Mouse (Mus musculus) frontal cortex, postnatal 14 days (tissue): Measurements from ENCODE around the gene Bicc1.
A peak's percentile ranks its signal among the peaks of the same experiment; 100 is the strongest.

Source experiments
- DNase-seq, 2 experiments: peaks; one replicate each; pipeline ENCODE4 v3.0.0; 2022; ENCODE audit warnings: low spot score in 2 of 2

The Bicc1 gene

GRCm38 (mm10) chr10:71122480-71122879 is 37.0 kb downstream of the Bicc1 start:
- DNase-seq: no peak

GRCm38 (mm10) chr10:71120769-71121165 is 38.7 kb downstream of the Bicc1 start:
- no peak for DNase-seq

DNA sequence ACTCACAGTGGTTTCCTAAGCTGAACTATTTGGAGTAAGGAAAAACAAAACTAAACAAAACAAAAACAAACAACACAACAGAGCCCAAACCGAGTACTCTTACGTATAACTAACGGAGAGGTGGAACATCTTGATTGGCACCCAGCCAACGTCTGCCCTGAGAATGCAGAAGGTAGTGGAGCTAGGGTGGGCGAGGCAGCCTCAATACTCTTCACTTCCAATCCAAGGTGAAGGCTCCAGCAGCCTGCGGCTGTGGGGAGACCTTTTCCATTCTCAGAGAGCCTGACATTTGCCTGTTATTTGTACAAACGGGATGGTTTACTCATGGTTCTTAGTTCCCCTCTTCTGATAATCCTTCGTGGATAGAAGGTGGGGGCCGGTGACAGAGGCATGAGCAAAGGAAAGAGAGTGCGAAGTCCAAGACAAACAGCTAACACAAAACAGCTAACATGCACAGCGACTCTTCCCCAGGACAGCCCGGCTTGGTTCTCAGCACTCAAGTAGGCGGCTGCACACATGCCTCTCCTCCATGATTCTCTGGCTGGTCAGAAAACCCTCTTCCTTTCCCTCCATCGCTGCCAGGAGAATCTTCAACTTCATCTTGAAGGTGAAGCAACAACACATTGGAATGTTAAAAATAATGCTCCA is 39.3 kb downstream of the Bicc1 start:
- DNase-seq: no peak

- no peak for DNase-seq
Measured at GRCm38 (mm10) chr10:71119120-71119847, 40.2 kb downstream of the Bicc1 start.

- no peak for DNase-seq
Measured at GRCm38 (mm10) chr10:71117766-71118165, 41.7 kb downstream of the Bicc1 start.

- peak in 1 of 2 experiments; percentile 20 for DNase-seq
Measured at GRCm38 (mm10) chr10:71114260-71114920, 45.1 kb downstream of the Bicc1 start.

- DNase-seq: no peak
Measured at GRCm38 (mm10) chr10:71106491-71107205, 52.9 kb downstream of the Bicc1 start.

- DNase-seq: no peak
Measured at GRCm38 (mm10) chr10:71104791-71105190, 54.7 kb downstream of the Bicc1 start.

GRCm38 (mm10) chr10:71100815-71101499 is 58.5 kb downstream of the Bicc1 start:
- DNase-seq: no peak

DNA sequence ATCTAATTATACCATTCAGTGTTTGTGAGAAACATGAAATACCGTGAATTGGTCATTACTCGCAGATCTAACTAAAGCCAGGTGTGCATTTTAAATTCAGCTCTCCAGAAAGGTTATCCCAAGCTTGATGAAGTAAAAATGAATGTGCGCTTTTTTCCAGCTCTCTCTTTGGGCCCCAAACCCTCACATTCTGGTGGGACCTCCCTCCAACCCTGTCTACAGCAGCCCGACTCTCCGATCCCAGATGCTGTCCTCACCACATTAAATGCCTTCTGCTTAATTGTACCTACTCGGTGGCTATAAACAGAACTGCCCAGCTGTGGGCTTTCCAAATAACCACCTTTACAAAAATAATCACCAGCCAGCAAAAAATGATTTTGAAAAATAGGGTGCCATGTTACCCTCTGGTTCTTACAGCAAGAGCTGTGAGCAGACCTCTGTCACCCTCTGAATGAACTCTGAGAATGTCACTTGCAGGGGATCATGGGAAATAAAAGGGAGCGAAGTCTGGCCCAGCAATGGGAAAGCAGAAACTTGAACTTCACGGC is 64.7 kb downstream of the Bicc1 start:
- DNase-seq: no peak

GRCm38 (mm10) chr10:71093312-71093711 is 66.2 kb downstream of the Bicc1 start:
- DNase-seq: no peak

- no peak for DNase-seq
Measured at GRCm38 (mm10) chr10:71087359-71087716, 72.2 kb downstream of the Bicc1 start.

- no peak for DNase-seq
Measured at GRCm38 (mm10) chr10:71086571-71087358, 72.7 kb downstream of the Bicc1 start.

GRCm38 (mm10) chr10:71082986-71083385 is 76.5 kb downstream of the Bicc1 start:
- DNase-seq: no peak

GRCm38 (mm10) chr10:71078856-71079255 is 80.6 kb downstream of the Bicc1 start:
- DNase-seq: no peak

DNA sequence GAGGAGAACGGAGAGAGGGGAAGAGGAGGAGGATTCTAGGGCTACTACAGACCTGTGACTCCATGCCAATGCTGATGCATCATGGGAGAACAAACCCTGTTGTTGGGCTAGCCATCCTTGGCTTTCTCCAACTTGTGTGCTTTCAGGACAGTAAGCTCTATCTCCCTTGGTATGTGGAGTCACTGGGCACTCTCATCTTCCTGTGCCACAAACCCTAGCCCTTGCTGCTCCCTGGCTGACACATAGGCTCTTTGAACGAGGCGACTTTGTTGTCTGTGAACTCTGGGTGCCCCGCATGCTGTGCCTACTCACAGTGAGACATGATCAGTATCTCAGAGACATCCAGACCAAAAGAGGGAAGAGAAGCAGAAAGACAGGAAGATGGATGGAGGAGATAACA is 94.5 kb downstream of the Bicc1 start:
- no peak for DNase-seq

DNA sequence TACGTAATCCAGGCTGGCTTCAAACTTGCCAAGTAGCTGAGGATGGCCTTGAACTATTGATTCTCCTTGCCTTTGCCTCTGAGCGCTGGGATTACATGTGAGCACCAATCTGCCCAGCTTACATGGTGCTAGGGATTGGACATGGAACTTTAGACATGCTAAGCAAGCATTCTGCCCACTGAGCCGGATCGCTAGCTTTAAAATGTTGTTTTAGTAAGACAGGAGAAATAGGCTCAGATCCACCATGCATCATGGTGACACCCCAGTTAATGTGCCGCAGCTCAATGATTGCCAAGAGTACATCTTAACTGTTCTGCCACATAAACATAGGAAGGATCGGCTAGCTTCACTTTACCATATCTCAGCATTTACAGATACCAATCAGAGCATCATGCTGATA is 94.9 kb downstream of the Bicc1 start:
- DNase-seq: no peak

- no peak for DNase-seq
Measured at GRCm38 (mm10) chr10:71062151-71062550, 97.3 kb downstream of the Bicc1 start.

- DNase-seq: no peak
Measured at GRCm38 (mm10) chr10:71060269-71060668, 99.2 kb downstream of the Bicc1 start.

DNA sequence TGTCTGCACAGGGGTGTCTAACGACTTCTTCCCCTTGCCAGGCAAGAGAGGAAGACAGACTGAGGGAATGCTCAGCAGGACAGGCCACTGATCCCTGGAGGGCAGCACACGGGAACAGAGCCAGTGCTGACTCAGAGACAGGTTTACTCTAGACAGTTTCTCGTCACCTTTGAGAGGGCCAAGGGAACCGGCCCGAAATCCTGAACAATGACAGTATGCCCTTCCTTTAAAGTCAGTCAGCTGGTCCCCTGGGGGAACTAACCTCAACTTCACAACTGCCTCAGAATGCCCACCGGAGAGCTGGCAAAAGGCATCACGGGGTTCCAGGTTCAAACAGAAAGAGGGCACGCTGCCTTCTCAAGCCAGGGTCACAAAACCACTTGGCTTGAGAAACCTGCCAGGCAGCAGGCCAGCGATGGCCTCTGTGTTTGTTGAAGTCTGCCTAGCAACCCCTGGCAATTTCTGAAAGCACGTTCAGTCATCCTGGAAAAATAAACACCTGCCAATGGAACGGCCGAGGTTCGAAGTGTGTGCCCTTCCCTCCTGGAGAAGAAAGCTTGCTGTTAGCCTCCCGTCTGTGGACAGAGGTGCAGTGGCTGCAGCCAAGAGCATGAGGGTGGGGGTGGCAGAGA is 100.8 kb downstream of the Bicc1 start:
- DNase-seq: no peak
